Mouse (Mus musculus) bone marrow macrophage, adult 2 months (primary cell): Measurements from ENCODE around the gene Pip4k2a. TPM values are rescaled to one million over a fixed set of nuclear protein-coding genes. Genes with fewer than 3 reads are reported as not detected.
A peak's percentile ranks its signal among the peaks of the same experiment; 100 is the strongest.

Experiments used
- H3K27ac ChIP-seq: 2 replicates; pipeline ENCODE4 v1.5.1; 2012; ENCODE audit warnings: low read depth, low read length; ENCODE audit not compliant: insufficient read depth
- H3K4me1 ChIP-seq: 2 replicates; pipeline ENCODE4 v1.6.1; 2012; ENCODE audit warnings: low read length; ENCODE audit not compliant: control insufficient read depth, insufficient read depth
- H3K4me3 ChIP-seq: 2 replicates; pipeline ENCODE4 v1.5.1; 2012; ENCODE audit warnings: mild to moderate bottlenecking, low read length, moderate library complexity; ENCODE audit not compliant: insufficient read depth
- CTCF ChIP-seq: IDR thresholded peaks from 2 replicates; pipeline ENCODE4 v1.5.1; 2012; ENCODE audit warnings: low read depth, mild to moderate bottlenecking, low read length, moderate library complexity
- POLR2A ChIP-seq: IDR thresholded peaks from 2 replicates; pipeline ENCODE4 v1.6.1; 2012; ENCODE audit warnings: mild to moderate bottlenecking, low read depth, low read length, borderline replicate concordance
- polyA plus RNA-seq: library from polyadenylated mRNA; stranded (reverse); fragments of >200 nt; gene quantifications from 2 replicates; pipeline ENCODE4 v1.2.4, GENCODE M21; 2012; ENCODE audit not compliant: missing spikeins, insufficient read depth, insufficient read length

Gene Pip4k2a
- polyA plus RNA-seq, 1 experiment = 187 TPM

DNA sequence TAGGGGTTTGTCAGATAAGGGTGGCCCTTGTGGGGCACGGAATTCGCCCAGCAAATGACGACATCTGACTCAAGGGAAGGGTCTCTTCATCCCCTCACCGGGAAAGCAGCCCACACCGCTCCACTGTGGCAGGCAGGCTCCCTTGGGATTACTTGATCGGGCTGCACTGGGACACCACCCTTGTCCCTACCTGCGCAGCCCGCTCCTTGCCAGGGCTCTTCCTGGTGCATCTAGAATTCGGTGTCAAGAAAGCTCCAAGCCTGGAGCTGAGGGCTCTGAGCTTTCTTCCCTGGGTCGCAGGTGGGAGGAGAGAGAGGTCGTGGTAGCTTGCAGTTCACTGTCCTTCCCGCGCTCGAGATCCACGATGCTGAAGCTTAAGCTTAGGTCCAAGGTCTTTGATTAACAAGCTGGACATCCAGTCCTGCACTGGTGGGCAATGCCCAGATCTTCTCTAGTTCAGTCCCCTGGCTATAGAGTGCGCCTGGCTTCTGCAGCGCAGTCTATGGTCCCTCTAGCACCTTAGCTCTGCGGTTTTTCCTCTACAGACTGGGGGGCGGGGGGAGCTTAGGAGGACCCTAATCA is 196.6 kb downstream of the Pip4k2a start:
- TF ChIP-seq CTCF (no peak), POLR2A (no peak)
- Histone ChIP-seq H3K4me3 (no peak overlapping the region), H3K4me1 (peaks cover 10% of the 10 kb centered on the region), H3K27ac (no peak overlapping the region)

DNA sequence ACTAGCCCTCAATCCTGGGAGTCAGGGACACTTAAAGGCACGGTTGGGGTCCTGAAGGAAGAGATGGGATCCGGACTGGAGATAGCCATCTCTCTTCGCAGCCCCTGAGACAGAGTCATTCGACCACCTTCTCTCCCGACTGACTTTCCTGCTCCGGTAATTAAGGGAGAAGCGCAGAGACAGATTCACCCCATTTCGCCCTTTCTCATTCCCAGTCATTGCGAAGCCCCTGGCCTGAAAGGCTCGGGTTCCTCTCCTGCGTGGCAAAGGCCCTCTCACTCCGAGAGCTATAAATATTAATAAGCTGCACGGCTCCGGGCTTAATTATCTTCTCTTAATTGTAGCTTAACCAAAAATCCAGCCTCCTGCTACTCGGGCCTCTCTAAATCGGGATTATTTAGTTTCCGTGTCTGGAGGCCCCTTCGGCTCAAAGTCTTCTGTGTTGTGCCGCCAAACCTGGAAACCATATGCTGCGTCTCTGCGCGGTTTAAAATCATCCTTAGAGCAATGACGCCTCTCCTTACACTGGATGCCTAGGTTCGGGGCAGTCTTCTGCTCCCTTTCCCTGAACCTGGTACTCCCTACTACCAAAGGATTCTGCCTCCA is 197.2 kb downstream of the Pip4k2a start:
- Histone ChIP-seq H3K4me1 (peaks cover 10% of the 10 kb centered on the region), H3K4me3 (peak overlapping the region; percentile 62), H3K27ac (no peak overlapping the region)
- TF ChIP-seq POLR2A (no peak), CTCF (no peak)

DNA sequence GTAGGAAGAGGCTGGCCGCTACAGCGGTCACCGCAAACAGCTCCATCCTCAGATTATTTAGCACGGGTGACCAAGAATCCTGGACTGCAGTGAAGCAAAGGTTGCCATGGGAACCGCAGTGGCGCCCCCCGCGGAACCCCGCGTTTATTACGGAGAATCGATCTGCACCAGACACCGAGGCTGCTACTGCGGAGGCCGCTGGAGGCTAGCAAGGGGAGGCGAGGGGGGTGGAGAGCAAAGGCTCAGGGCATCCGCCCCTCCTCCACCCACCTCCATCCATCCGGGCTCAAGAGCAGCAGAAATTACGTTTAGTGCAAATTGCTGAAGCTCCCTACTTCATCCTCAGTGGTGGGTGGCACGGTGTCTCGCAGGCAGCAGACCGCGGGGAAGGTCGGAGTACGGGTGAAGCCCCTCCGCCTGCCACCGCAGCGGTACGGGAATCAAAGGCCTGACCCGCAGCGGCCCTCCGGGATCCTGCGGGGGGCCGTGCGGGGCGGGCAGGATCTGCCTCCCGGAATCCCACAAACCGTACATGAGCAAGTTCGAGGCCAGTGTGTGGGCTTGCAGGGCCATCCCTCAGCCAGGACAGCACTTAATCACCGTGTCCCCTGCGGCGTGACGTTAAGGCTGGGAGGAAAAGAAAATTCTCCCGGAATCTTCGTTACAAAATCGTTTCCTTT is 197.8 kb downstream of the Pip4k2a start:
- peaks cover 10% of the 10 kb centered on the region for H3K4me1 ChIP-seq
- TF ChIP-seq CTCF (peak; percentile 31), POLR2A (no peak)
- no peak overlapping the region for H3K27ac ChIP-seq
- H3K4me3 ChIP-seq = peak overlapping the region; percentile 62

DNA sequence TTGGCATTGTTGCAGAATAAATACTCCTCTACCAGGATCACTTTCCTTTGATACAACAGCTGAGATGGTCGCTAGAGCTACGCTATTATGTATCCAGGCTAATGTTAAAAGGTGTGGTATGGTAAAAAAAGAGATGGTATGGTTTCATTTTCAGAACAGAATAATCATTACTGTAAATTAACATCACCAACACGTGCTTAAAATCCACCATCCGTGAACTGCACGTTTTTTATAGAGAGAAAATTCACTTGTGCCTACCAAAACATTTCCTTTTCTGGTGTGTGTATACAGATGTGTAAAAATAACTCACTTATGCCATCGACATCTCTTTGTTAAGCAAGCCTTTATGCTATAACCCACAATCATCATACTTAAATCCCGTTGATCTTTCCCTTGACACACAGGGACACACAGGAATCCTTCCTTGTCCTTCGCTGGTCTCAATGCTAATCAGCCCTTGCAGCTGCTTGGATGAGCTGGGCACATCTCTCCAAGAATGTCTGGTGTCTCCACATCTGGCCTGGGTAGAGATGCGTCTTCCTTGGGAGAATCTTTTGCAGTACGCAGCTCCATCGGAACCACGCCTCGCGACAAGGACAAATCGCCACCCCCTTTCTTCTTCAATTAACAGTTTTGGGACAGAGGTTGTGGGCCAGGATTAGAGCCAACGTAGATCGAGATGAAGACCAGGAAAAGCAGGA is 198.5 kb downstream of the Pip4k2a start:
- no peak overlapping the region for H3K27ac ChIP-seq
- peak overlapping the region; percentile 62 for H3K4me3 ChIP-seq
- H3K4me1 ChIP-seq = peaks cover 10% of the 10 kb centered on the region
- TF ChIP-seq POLR2A (no peak), CTCF (no peak)

DNA sequence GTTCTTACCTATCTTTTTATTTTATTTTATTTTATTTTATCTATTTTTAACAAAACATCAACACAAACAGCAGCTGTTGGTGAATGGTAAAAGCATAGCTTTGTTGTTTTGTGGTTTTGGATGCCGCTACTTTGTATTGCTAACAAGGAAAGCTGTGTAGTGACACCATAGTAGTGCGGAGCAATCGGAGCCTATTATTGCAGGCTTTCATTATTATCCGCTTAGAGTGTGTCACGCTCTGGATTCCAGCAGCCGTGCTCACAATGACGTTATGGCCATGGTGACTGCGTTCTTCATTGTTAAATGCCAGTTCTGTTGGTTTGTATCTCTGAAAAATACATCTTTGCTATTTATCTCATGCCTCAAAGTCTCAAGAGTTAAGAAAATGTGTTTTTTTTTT is 200.2 kb downstream of the Pip4k2a start:
- no peak overlapping the region for H3K27ac ChIP-seq
- no peak overlapping the region for H3K4me3 ChIP-seq
- no peak for TF ChIP-seq POLR2A
- no peak for TF ChIP-seq CTCF
- H3K4me1 ChIP-seq = peaks cover 10% of the 10 kb centered on the region

DNA sequence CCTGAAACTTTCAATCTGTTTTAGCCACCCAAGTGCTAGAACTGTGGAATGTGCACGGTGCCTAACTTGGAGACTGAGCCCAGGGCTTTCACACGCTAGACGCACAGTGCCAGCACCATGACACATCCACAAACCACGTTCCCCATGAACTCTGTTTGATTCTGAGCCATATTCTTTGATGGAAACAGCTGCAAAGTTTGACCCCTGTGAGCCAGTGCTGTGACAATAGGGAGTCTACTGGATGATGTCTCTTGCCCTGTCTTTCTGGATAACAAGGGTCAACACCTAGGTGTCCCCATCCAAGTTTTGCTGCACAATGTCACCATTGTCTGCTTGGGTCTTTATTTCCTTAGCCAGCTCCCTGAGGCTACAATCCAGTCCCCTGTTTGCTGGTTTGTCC is 203.7 kb downstream of the Pip4k2a start:
- TF ChIP-seq CTCF = no peak
- Histone ChIP-seq H3K27ac (no peak overlapping the region), H3K4me1 (peaks cover 2% of the 10 kb centered on the region), H3K4me3 (no peak overlapping the region)

Other genes starting within 250 kb of the Pip4k2a start
- gene 4930426L09Rik, start 217 bp upstream of the Pip4k2a start, polyA plus RNA-seq = 1.8 and 2.0 TPM in 2 replicates
- 0.28 and 0.52 TPM in 2 replicates for gene Armc3, start 201.2 kb upstream of the Pip4k2a start, polyA plus RNA-seq